Mouse (Mus musculus) gastrocnemius, postnatal 36 days (tissue): ENCODE results near the gene Tagln. TPM values are rescaled to one million over a fixed set of nuclear protein-coding genes. Genes with fewer than 3 reads are reported as not detected.
A peak's percentile ranks its signal among the peaks of the same experiment; 100 is the strongest.

ENCODE experiments used
- DNase-seq, 2 experiments: peaks; one replicate each; pipeline ENCODE4 v3.0.0; 2022
- intact Hi-C: fragments of 180-260 bp; cut with DNase I; formaldehyde crosslinking; loops from one replicate; pipeline ENCODE4 v1.15.1; 2025
- long read RNA-seq, 2 experiments: library from polyadenylated mRNA; stranded (forward); transcript quantifications; one replicate each; pipeline ENCODE4 v2.0.0; 2021
- total RNA-seq, 2 experiments: library from RNA; stranded (reverse); gene quantifications; 2 replicates each; pipeline ENCODE4 v1.2.3; 2021

Gene Tagln
- total RNA-seq: 10 to 100 TPM; 23.0 to 32.1 TPM
- long read RNA-seq, experiment 1, transcript Tagln-201 (5 exons, 1,595 nt): major isoform, 10 of 16 reads
- long read RNA-seq, experiment 1, partial matches to known transcripts: 2 of 16 reads
- long read RNA-seq, experiment 1, other reads (novel, unspliced or antisense): 4 of 16 reads
- long read RNA-seq, experiment 2, transcript Tagln-201 (5 exons, 1,595 nt): major isoform, 10 of 15 reads
- long read RNA-seq, experiment 2, partial matches to known transcripts: 0 of 15 reads
- long read RNA-seq, experiment 2, other reads (novel, unspliced or antisense): 5 of 15 reads

DNA sequence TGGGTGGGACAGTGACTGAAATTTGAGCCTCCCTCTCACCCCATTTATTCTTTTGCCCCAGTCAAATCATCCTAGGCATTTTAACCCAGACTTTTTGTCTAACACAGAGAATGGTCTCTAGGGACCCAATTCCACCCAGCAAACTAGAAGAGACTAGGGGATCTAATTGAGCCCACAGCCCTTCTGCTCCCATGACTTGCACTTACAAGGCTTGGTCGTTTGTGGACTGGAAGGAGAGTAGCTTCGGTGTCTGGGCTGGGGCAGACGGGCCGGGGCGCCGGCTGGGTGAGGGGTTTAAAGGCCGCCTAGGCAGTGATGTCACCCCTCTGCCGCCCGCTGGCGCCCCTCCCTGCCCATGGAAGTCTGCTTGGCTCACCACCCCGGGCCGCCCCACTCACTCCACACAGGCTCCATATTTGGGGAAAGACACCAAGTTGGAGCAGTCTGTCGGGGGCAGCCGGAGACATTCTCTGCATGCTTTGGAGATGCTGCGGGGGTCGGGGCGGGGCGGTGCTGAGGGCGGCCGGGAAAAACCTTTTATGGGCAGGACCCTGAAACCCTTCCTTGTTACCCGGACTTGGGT lies at the start of gene Tagln:
Gene Tagln (minus strand): TSS at position 431 of the 583 bp plus-strand sequence.
- intact Hi-C loops: loop anchor here (2.0 kb wide), 1 partner anchor 25 kb away; no protein-coding TSS in a partner anchor
- no peak for DNase-seq

DNA sequence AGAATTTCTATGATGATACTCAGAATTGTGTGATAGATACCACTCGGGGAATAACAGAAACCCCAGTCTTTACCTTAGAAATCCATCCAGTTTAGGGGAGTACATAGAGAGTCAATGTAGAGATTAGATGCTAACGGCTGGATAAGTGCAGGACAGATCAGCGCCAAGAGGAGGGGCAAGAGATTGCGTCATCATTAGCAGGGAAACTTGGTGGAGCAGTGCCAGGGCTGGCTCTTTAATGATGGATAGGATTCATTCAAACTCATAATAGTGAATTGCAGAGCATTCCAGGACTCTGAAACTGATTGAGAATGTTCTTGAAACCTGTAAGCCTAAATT lies 49.3 kb upstream of the Tagln start:
- DNase-seq: peak; percentile 49 to 67
- intact Hi-C loops: no loop called here

DNA sequence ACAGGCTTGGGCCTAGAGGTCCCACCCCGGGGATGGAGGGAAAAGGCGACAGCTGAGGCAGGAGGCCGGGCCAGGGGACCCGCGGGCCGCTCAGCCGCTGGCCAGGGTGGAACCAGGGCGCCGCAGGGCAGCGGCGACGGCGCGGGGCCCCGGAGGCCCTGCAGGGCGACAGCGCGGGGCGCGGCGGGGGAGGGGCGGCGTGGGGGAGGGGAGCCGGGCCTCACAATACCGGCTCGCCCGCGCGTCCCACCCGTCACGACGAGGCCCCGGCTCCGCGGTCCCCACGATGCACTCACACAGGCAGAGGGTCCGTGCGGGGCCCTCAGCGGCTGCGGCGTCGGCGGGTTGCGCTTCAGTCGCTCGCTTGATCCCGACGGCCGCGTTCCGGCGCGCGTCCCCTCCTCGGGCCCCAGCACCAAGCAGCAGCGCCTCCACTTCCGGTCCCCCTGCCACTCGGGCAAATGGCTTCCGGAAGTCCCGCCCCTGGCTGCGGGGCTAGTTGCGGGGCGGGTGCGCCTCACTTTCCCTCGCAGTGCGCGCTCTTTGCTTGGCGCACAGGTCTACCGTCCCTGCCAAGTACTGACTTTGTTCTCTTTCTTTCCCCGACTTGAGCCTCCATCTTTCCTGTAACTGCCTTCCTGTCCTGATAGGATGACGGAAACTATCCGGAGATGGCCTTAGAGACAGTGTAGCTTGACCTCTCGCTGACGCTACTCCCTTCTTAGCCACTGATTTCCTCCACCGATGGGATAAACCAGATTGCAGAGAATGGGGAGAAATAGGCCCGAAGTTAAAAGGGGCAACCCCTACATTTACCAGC lies 48.8 kb upstream of the Tagln start:
- intact Hi-C loops: no loop called here
- DNase-seq: peak; percentile 80 to 88

DNA sequence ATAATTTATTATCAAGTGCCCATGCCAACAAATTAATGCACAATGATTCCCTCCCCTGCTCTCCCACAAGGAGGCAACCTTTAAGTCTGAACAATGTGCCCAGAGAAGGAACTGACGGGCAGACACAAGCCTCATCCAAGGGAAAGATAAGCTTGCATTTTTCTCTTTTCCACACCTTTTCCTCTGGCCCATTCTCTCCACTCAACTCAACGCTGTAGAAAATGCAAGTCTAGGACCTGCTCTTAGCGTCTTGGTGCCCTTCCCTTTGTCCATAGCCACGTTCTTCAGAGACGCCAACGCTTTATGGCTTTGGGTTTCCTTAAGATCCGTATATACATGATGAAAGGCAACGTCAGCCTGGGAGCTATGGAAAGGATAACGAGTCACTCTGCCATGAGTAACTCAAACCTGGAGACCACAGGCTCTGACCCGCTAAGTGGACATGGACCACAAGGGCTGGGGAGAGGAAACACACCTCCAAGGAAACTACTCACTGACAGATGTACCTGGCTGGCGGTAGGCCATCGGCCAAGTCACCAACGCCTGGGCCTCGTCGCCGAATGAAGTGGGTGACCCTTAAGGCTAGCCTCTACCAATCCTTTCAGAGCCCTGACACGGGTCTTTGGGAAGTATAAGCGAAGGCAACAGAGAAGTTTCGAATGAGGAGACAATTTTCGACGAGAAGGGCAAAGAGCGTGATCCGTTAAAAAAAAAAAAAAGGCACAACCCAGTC lies 48.0 kb upstream of the Tagln start:
- DNase-seq: no peak
- intact Hi-C loops: no loop called here

DNA sequence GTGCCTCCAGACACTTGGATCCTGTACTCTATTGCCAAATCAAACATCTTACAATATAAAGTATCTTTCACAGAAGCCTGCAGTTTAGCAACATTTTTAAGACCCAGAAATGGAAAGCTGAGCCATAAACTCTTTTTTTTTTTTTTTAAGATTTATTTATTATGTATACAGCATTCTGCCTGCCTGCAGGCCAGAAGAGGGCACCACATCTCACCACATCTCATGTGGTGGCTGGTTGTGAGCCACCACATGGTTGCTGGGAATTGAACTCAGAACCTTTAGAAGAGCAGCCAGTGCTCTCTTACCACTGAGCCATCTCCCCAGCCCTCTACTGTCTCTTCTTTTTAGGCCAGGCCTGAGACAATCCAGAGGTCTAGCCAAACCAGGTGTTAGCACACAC lies 45.5 kb upstream of the Tagln start:
- intact Hi-C loops: no loop called here
- DNase-seq: no peak

DNA sequence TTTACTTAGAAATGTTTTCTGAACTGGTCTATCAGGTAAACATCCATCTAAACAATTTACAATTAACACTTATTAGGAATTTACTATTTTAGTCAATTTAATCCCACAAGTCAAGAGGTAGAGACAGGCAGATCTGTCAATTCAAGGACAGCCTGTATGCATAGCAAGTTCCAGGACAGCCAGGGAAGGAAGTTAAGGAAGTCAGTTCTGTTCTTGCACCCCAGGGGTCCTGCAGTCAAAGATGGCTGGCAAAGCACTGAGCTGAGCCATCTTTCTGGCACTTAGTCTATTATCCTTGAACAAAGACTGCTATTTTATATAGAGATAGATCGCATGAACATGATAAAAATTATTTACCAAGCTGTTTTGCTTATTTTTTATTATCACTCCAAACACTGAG lies 44.8 kb upstream of the Tagln start:
- no peak for DNase-seq
- intact Hi-C loops: no loop called here

DNA sequence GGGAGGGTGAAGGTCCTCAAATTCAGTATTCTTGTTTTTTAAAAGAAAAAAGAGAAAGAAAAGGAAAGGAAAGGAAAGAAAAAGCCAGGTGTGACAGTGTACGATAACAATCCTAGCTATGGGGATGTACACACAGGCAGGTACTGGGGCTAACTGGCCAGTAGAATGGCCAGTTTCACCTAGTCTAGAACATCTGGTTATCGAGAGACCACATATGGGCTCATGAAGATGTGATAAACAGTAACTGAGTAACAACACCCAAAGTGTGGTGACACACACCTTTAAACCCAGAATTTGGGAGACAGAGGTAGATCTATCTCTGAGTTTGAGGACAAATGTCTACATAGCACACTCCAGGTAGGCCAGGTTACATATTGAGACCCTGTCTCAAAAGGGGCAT lies 43.9 kb upstream of the Tagln start:
- no peak for DNase-seq
- intact Hi-C loops: no loop called here

DNA sequence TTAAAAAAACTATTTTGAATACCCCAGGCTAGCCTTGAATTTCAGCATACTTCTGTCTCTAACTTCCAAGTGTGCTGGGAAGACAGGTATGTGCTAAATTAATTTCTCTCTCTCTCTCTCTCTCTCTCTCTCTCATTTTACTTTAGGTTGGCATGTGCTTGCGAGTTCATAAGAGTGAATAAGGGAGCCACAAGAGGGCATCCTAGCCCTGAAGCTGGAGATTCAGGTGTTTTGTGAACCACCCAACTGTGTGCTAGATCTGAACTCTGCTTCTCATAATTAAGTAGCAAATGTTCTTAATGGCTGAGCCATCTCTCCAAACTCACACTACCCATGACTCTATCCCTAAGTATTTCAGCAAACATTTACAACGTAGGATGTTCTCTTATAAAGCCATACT lies 41.0 kb upstream of the Tagln start:
- DNase-seq: no peak
- intact Hi-C loops: no loop called here

DNA sequence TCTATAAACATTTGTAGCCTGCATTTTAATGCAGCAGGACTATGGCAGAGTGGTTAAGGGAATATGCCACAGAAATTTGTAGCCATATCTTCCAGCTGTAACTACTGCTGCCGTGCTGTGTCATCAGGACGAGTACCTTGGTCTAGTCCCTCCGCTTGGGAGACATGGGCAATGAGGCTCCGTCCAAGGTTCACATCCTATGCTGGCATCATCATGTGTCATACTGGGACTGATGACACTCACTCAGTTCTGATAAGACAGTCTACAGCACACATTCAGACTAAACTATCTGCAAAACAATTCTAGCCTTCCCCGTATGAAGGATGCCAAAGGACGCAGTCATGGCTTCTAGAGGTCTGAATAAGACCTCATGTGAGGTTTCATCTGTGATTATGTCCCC lies 27.7 kb upstream of the Tagln start:
- intact Hi-C loops: no loop called here
- no peak for DNase-seq

DNA sequence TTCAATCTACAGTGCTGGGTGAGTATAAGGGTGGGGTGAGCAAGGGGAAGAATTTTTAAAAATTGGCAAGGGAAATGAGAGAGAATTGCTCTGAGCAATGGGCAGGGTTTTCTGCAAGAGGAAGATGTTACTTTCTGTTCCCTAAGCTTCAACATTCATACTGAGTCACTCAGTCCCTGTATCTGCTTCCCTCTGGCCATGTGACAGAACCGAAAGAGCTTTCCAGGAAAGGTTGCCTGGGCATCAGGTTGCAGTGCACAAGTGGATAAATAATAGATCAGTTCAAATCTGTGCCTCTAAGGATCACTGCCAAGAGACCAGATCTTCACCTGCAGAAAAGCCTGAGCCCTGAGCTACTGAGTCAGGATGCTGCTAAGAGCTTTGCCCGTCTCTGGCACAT lies 26.0 kb upstream of the Tagln start:
- intact Hi-C loops: no loop called here
- no peak for DNase-seq

DNA sequence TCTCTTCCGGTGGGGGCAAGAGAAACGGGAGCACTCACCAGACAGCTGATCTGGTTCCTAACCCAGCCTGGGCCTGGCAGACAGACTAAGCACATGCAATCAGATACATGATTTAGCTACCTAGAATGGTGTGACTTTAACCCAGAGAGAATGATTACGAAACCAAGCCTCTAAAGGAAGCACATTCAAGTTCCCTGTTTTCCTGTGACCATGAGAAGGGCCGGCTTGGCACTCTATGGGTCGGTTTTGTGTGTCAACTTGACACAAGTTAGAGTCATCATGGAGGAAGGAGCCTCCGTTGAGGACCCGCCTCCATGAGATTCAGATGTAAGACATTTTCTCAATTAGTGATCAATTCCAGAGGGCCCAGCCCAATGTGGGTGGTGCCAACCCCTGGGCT lies 23.8 kb upstream of the Tagln start:
- DNase-seq: no peak
- intact Hi-C loops: no loop called here

DNA sequence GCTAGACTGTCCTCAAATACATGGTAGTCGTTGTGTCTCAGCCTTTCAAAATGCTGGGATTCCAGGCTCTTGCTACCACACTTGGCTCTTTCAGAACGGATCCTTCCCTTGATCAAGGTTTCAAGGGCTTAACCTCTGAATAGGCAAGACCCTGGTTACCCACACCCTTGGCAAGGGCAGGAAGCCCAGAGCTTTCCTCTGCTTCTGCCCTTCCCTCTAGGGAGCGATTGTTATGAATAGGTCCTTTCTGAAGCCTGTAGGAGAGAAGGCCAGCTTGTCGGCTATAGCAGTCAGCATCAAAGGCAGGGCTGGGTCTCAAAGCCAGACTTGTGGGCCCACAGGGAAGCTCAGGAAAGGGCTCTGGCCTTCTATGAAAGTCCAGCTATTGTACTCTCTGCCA lies 23.0 kb upstream of the Tagln start:
- DNase-seq: no peak
- intact Hi-C loops: no loop called here

DNA sequence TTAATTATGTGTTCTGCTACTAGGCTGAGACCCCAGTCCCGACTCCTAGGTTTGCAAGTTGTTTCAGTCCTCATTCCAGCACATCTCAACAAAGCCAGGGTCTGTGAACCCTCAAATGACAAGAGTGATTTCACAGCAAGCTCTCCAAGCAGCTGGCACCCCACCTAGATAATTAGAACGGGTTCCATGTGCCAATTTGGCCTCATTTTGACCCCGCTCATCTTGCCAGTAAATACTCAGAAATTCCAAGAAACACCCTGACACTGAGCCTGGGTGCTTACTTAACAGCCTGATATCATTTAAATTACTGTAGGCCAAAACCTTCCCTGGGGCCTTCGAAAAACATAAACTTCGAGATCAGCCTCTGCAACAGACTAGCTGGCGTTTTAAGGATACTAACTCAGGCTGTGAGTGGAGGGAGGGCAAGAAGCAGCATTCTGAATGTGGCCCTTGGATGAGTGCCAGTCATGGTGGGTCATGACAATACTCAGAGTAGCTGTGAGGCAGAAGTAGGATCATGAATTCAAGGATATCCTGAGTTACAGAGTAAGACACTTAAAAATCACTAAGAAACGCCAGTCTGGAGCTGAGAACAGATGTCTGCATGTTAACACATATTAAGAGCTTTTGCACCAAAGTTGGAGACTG lies 22.3 kb upstream of the Tagln start:
- intact Hi-C loops: no loop called here
- DNase-seq: no peak

DNA sequence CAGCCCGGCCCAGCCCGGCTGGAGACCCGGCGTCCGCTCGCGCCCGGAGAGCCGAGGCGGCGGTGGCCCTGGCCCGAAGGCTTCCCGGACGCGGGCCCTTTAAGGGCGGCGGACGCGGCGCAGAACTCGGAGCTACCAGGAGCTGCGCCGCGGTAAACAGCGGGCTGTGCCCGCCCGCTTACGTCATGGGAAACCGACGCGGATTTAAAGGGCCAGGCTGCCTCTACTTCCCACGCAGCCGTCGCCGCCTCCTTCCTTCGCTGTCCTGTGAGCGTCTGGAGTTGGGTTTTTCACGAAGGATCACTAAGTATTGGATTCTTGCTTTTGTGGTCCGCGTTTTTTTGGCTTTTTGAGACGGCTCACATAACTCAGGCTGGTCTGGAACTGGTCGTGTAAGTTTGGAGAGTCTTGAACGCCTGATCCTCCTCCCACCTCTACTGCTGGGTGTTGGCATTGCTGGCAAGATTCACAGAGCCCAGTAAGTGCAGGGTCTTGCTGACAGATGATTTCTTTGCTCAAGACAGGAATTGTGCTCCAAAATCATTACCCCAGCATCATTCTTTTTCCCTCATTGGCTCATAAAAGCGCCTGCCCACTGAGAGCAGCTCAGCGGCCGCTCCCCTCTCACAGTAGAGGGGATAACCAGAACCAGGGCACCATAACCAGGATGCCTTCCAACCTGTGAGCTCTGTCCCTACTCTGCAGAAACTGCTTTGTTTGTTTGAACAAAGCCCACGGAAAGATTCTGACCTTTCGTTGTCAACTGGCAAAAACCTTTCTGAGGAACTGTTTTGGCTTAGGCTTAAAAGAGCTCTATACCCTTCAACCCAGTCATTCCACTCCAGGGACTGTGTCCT lies 19.5 kb upstream of the Tagln start, which contains the start of gene Sidt2:
Gene Sidt2 (minus strand): TSS at position 152 of the 857 bp plus-strand sequence.
- DNase-seq: peak; percentile 79 to 85
- intact Hi-C loops: no loop called here

DNA sequence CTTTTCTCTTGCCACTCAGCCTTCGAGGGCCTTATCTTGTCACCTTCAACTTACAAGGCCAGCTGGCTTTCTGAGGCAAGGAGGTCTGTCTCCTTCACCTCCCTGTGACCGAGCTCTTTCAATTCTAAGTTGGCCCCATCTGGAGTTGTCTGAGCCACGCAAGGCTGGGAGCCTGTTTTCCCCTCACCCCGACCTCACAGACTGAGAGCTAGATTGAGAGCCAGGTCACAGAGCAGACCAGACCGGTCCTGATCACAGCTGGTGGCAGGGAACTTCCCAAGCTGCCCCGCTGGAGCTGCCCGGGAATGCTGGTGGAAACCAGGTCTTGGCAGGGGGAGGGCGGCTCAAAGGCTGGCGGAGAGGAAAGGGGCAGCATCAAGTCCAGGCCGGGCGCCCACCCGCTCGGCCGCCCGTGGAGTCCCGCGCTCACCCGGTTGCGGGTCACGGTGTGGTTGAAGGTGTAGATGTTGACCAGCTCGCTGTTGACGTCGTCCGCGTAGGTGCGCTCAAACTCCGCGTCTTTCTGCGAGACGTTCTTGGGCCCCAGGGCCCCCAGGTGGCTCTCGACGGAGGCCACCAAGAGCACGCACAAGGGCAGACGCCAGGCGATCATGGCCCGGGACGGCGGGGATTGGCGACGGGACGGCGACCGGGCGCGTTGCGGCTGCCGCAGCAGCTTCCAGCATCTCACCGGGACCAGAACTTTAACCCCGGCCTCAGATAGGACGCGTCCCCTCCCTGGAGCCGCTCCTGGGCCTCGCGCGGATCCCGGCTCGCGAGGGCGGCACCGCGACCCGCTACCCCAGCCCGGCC lies 18.6 kb upstream of the Tagln start:
- intact Hi-C loops: no loop called here
- DNase-seq: peak in 1 of 2 experiments; percentile 60

DNA sequence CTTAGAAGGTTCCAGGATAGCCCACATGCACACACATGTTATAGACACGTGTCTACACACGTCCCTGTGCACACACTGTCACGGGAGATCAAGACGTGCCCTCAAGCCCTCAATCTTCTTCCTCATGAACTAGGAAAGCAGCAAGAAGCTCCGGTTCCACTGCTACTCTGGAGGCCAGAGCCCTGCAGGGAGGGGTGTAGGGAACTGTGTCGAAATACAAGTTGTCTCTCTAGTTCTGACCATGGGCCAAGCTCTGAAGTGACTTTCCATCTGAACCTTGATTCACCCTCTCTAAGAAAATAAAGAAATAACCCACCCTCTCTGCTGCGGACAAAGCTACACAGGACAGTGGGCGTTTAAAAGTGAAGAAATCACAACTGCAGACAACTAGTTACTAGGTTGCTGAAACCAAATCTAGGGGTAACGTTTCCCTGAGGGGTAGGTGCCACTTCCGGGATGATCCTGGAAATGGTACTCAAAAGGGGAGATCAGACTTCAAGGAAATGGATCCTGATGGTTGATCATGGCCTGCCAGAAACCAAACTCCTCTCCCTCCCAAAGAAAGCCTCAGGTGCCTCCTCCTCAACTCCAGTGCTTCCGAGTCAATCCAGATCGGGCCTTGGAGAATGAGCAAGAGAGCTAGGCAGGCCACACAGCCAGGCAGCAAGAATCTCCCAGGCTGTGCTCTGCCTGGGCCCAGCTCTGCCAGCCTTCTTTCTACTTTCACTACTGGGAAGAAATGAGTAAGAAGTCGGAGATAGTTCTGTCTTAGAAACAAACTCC lies 17.8 kb upstream of the Tagln start:
- DNase-seq: no peak
- intact Hi-C loops: no loop called here

DNA sequence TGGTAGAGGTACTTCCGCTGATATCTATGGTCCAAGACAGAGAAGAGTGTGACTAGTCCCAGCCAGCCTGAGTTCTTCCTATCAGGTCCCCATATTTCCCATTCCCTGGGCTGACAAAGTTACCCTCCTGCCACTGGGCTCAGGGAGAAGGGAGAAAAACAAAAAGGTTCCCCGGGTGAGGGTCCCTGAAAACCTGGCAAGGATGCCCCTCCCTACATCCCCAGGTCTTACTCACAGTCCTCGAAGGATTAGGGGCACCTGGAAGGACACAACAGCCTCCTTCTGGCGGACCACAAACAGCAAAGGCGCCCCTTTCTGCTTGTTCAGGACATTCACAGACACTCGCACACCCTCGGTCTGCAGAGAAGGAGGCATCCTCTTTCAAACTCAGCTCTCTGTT lies 17.0 kb upstream of the Tagln start:
- DNase-seq: no peak
- intact Hi-C loops: no loop called here

DNA sequence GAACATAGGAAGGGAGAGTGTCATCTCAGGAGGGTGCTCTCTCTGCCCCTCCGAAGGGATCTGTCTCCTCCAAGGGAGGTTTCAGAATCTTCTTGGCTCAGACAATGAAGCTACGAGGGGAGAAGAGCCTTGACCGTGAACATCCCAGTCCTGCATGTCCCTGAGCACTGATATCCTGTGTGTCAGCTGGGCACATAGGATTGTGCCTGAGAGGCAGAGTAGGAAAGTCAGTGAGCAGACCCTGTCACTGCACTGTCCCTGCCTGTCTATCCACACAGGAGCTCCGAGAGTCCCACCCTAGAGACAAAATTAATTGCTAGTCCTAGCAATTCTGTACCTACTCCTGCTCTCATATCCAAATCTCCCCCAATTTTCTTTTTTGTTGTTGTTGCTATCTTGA lies 16.2 kb upstream of the Tagln start:
- DNase-seq: no peak
- intact Hi-C loops: no loop called here
